Mouse (Mus musculus): ENCODE data around the gene Kcnk4. TPM values are rescaled to one million over a fixed set of nuclear protein-coding genes. Genes with fewer than 3 reads are reported as not detected.
A peak's percentile ranks its signal among the peaks of the same experiment; 100 is the strongest.

Kcnk4 gene
- polyA plus RNA-seq, 1 experiment = 0.26 TPM

DNA sequence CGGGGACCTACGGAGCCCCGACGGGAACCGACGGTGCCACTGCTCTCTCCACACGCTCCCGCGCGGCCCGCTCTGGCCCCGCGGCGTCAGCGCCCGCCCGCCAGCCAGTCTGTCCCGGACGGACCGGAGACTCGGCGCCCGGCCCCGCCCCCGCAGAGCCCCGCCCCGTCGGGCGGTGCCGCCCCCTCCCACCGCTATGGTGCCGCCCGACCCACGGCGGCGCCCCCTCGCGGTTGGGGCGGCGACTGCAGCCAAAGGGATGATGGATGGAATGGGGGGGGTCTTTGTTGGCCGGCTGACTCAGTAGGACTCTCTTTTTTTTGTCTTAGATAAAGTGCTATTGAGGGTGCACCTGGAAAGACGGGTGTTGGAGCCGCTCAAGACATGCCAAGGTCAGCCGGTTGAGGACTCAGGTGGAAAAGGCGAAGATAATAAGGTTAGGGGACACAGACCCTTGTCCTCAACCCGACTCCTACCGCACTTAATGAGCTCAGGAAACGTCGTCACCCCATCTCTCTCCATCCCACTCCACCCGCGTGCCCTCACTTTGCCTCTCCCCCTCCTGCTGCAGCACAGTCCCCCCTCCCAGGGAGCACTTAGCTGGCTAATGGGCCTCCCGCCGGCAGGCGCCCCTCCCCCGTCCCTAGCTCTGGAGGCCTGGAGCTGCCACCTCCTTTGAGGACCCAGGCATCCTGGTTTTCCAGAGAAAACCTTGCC, 35.5 kb upstream of the Kcnk4 start:
- H3ac ChIP-seq (ENCODE audit: control insufficient read depth, insufficient read length, low read depth) = peak overlapping the region; percentile 72
- H3K36me3 ChIP-seq (ENCODE audit: control insufficient read depth, insufficient read depth) = peaks cover 13% of the 10 kb centered on the region
- H3K79me2 ChIP-seq (ENCODE audit: control insufficient read depth, insufficient read depth) = peaks cover 33% of the 10 kb centered on the region
- no peaks in the 10 kb centered on the region for H3K27me3 ChIP-seq (ENCODE audit: control insufficient read depth, insufficient read depth, insufficient read length)
- peaks cover 14% of the 10 kb centered on the region for H3K79me3 ChIP-seq (ENCODE audit: low read depth)
- TF ChIP-seq CTCF (IDR thresholded peaks at IDR 0.05; ENCODE audit: control insufficient read depth, insufficient read depth, insufficient read length) (peak; percentile 83), FOSL1 (IDR thresholded peaks at IDR 0.05; ENCODE audit: insufficient read depth, low read length, poor library complexity, severe bottlenecking) (no peak)
- peak overlapping the region; percentile 57 for H3K4me3 ChIP-seq (ENCODE audit: insufficient read depth, poor library complexity, severe bottlenecking)

DNA sequence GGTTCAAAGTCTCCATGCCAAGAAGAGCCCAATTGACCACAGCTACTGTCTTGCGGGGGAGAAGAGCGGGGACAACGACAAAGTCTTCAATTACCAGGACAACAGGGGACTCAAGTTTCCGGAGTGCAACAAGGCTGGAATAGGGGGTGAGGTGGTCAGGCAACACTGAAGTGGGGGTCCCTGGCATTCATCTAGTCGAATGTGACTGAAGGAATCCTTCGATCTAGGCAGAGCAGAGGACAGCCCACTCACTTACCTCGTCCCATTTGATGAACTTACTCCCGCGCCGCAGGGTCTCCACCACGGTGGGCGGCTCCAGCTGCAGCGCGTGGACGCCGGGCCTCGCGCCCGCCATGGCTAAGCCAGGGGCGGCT, 35.0 kb upstream of the Kcnk4 start:
- no peaks in the 10 kb centered on the region for H3K27me3 ChIP-seq (ENCODE audit: control insufficient read depth, insufficient read depth, insufficient read length)
- peak overlapping the region; percentile 72 for H3ac ChIP-seq (ENCODE audit: control insufficient read depth, insufficient read length, low read depth)
- H3K4me3 ChIP-seq (ENCODE audit: insufficient read depth, poor library complexity, severe bottlenecking) = peak overlapping the region; percentile 57
- H3K79me2 ChIP-seq (ENCODE audit: control insufficient read depth, insufficient read depth) = peaks cover 33% of the 10 kb centered on the region
- peaks cover 14% of the 10 kb centered on the region for H3K79me3 ChIP-seq (ENCODE audit: low read depth)
- H3K36me3 ChIP-seq (ENCODE audit: control insufficient read depth, insufficient read depth) = peaks cover 16% of the 10 kb centered on the region
- peak; percentile 31 for TF ChIP-seq MAX (IDR thresholded peaks at IDR 0.05)
- TF ChIP-seq FOSL1 (IDR thresholded peaks at IDR 0.05; ENCODE audit: insufficient read depth, low read length, poor library complexity, severe bottlenecking) = no peak
- TF ChIP-seq CEBPB (IDR thresholded peaks at IDR 0.05; ENCODE audit: low read depth) = no peak

DNA sequence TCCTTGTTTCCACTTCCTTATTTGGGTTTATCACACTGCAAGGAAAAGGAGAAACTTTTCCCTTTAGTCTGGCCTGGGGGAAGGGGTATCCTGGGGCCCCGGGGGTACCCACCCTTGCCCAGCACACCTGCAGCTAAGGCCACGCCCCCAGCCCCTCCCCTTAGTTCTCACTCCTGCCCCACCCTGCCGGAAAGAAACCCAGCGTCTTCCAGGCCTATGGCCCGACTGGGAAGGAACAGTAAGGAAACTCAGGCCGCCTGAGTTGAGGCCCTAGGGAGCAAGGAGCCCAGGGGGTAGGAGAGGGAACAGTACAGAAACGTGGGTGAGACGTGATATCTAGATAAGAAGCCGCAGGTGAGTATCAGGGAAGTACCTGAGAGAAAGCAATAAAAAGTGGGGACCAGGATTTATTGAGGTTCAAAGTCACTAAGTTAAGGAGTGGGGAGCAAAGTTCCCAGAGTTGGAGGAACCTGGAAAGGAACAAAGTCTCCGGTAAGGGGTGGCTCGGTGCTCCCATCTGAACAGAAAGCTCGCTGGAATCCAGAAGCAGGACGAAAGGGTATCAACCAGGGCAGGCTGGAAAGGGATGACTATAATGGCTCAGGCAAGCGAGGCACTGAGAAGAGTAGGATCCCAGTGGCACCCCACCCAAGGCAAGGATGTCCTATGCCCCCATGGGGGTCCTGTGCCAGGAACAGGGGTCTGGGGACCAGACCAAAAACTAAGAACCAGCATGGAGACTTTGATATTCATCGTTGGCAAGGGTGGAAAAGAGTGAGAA, 34.4 kb upstream of the Kcnk4 start:
- H3K79me2 ChIP-seq (ENCODE audit: control insufficient read depth, insufficient read depth) = peaks cover 33% of the 10 kb centered on the region
- no peaks in the 10 kb centered on the region for H3K27me3 ChIP-seq (ENCODE audit: control insufficient read depth, insufficient read depth, insufficient read length)
- H3K36me3 ChIP-seq (ENCODE audit: control insufficient read depth, insufficient read depth) = peaks cover 21% of the 10 kb centered on the region
- TF ChIP-seq MYOD1 (IDR thresholded peaks at IDR 0.05; ENCODE audit: control insufficient read depth, insufficient read length, low read depth) = no peak
- TF ChIP-seq MAX (IDR thresholded peaks at IDR 0.05) = no peak
- no peak for TF ChIP-seq CEBPB (IDR thresholded peaks at IDR 0.05; ENCODE audit: low read depth)
- TF ChIP-seq USF1 (IDR thresholded peaks at IDR 0.05; ENCODE audit: low read depth) = no peak
- no peak for TF ChIP-seq CTCF (IDR thresholded peaks at IDR 0.05; ENCODE audit: control insufficient read depth, insufficient read depth, insufficient read length)
- TF ChIP-seq MYOG (IDR thresholded peaks at IDR 0.05; ENCODE audit: control insufficient read depth, extremely low read depth, insufficient read length) = no peak
- no peak for TF ChIP-seq FOSL1 (IDR thresholded peaks at IDR 0.05; ENCODE audit: insufficient read depth, low read length, poor library complexity, severe bottlenecking)
- peak overlapping the region; percentile 57 for H3K4me3 ChIP-seq (ENCODE audit: insufficient read depth, poor library complexity, severe bottlenecking)
- H3K79me3 ChIP-seq (ENCODE audit: low read depth) = peaks cover 14% of the 10 kb centered on the region
- H3ac ChIP-seq (ENCODE audit: control insufficient read depth, insufficient read length, low read depth) = peak overlapping the region; percentile 72

DNA sequence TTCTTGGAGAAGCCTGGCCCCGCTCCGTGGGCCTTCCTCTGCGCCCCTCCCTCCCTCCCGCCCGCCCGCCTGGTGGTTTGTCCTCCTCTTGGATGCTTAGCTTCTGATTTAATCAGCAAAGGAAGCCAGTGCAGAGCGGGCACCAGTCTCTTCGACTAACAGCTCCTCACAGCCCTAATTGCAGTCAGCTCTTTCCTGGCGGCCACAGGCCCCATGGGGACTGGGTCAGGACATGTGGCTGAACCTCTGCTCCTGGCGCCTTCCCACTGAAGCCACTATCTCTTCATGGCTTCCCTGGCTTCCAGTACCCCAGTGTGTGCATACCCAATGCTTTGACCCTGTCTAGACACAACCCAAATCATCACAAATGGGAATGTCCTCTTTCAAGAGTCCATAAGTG, 22.1 kb upstream of the Kcnk4 start:
- Histone ChIP-seq H3ac (ENCODE audit: control insufficient read depth, insufficient read length, low read depth) (no peak overlapping the region), H3K4me3 (ENCODE audit: insufficient read depth, poor library complexity, severe bottlenecking) (no peak overlapping the region), H3K36me3 (ENCODE audit: control insufficient read depth, insufficient read depth) (peaks cover 69% of the 10 kb centered on the region), H3K79me2 (ENCODE audit: control insufficient read depth, insufficient read depth) (no peaks in the 10 kb centered on the region), H3K27me3 (ENCODE audit: control insufficient read depth, insufficient read depth, insufficient read length) (no peaks in the 10 kb centered on the region), H3K79me3 (ENCODE audit: low read depth) (no peaks in the 10 kb centered on the region)
- TF ChIP-seq FOSL1 (IDR thresholded peaks at IDR 0.05; ENCODE audit: insufficient read depth, low read length, poor library complexity, severe bottlenecking) = no peak
- TF ChIP-seq CTCF (IDR thresholded peaks at IDR 0.05; ENCODE audit: control insufficient read depth, insufficient read depth, insufficient read length) = no peak
- TF ChIP-seq MYOD1 (IDR thresholded peaks at IDR 0.05; ENCODE audit: control insufficient read depth, insufficient read length, low read depth) = no peak
- TF ChIP-seq CEBPB (IDR thresholded peaks at IDR 0.05; ENCODE audit: low read depth) = no peak
- no peak for TF ChIP-seq MYOG (IDR thresholded peaks at IDR 0.05; ENCODE audit: control insufficient read depth, extremely low read depth, insufficient read length)
- no peak for TF ChIP-seq MAX (IDR thresholded peaks at IDR 0.05)
- no peak for TF ChIP-seq USF1 (IDR thresholded peaks at IDR 0.05; ENCODE audit: low read depth)

DNA sequence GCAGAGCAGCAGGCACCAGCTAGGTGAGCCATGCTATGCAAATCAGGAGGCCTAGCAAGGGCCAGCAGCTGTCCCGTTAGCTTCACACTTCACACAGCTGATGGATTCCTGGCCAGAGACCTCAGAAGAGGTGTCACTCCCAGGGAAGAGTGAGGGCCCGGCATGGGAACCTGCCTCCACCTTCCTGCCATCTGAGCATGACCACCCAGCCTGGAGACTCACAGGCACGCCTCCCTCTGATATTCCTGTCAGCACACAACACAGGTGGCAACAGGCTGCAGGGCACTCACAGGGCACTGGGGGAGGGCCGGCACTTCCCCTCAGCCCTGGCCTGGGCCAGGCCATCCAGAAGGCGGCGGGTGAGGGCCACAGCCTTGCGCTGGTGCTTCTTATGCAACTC, 21.1 kb upstream of the Kcnk4 start:
- Histone ChIP-seq H3K27me3 (ENCODE audit: control insufficient read depth, insufficient read depth, insufficient read length) (no peaks in the 10 kb centered on the region), H3ac (ENCODE audit: control insufficient read depth, insufficient read length, low read depth) (no peak overlapping the region), H3K36me3 (ENCODE audit: control insufficient read depth, insufficient read depth) (peaks cover 61% of the 10 kb centered on the region), H3K79me2 (ENCODE audit: control insufficient read depth, insufficient read depth) (no peaks in the 10 kb centered on the region), H3K4me3 (ENCODE audit: insufficient read depth, poor library complexity, severe bottlenecking) (no peak overlapping the region), H3K79me3 (ENCODE audit: low read depth) (no peaks in the 10 kb centered on the region)
- TF ChIP-seq FOSL1 (IDR thresholded peaks at IDR 0.05; ENCODE audit: insufficient read depth, low read length, poor library complexity, severe bottlenecking) (no peak), MAX (IDR thresholded peaks at IDR 0.05) (no peak), CTCF (IDR thresholded peaks at IDR 0.05; ENCODE audit: control insufficient read depth, insufficient read depth, insufficient read length) (no peak), MYOD1 (IDR thresholded peaks at IDR 0.05; ENCODE audit: control insufficient read depth, insufficient read length, low read depth) (no peak), USF1 (IDR thresholded peaks at IDR 0.05; ENCODE audit: low read depth) (no peak), MYOG (IDR thresholded peaks at IDR 0.05; ENCODE audit: control insufficient read depth, extremely low read depth, insufficient read length) (no peak), CEBPB (IDR thresholded peaks at IDR 0.05; ENCODE audit: low read depth) (no peak)
